Mouse (Mus musculus): ENCODE results near the gene Rogdi. TPM values are rescaled to one million over a fixed set of nuclear protein-coding genes. Genes with fewer than 3 reads are reported as not detected.

Rogdi gene
- total RNA-seq, 4 experiments from 2014 or later, result 160 to 204 (median 189) TPM

DNA sequence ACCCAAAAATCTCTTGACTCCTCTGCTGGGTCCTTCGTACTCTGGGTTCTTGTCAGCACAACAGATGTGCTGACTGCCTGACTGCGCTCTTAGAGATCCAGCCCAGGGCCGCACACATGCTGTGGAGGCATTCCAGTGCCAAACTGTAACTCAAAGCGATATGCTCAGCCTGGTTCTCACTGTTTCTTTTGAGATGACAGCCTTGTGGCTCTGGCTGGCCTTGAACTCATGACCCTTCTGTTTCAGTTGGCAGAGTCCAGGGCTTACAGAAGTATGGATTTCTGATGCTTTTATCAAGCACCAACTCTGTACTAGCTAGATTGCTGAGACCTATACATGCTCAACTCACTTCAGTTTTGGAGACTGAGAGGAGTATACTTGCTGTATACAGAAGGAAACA lies 20.1 kb downstream of the Rogdi start:
- no peak for DNase-seq (ENCODE audit: low spot score in 2 of 2)

GRCm38 (mm10) chr16:4984717-4985116 lies 28.6 kb downstream of the Rogdi start:
- DNase-seq (ENCODE audit: low spot score in 2 of 2), result no peak

DNA sequence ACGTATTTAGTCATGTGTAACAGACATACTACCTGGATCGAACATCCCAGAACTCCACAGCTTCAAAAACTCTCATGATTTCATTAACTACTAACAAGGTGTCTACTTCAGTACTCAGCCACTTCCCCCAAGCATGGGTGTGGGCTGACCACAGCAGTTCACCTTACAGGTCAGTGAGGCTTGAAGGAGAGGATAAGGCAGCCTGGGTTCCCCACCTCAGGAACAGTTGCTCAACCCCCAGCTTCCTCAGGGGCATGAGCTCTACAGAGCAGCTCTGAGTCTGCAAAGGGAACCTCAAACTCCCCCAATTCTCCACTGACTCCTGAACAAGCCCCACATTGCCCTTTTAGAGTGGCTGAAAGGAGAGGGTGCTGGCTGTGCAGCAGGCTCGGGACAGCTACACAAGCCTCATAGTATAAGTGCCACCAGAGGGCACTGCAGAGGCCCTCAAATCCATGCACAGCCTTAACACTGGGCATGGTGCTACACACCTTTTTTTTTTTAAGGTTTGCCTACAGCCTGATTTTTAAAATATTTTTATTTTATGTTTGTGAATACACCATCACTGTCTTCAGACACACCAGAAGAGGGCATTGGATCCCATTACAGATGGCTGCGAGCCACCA lies 33.5 kb downstream of the Rogdi start:
- DNase-seq (ENCODE audit: low spot score in 2 of 2), result no peak

DNA sequence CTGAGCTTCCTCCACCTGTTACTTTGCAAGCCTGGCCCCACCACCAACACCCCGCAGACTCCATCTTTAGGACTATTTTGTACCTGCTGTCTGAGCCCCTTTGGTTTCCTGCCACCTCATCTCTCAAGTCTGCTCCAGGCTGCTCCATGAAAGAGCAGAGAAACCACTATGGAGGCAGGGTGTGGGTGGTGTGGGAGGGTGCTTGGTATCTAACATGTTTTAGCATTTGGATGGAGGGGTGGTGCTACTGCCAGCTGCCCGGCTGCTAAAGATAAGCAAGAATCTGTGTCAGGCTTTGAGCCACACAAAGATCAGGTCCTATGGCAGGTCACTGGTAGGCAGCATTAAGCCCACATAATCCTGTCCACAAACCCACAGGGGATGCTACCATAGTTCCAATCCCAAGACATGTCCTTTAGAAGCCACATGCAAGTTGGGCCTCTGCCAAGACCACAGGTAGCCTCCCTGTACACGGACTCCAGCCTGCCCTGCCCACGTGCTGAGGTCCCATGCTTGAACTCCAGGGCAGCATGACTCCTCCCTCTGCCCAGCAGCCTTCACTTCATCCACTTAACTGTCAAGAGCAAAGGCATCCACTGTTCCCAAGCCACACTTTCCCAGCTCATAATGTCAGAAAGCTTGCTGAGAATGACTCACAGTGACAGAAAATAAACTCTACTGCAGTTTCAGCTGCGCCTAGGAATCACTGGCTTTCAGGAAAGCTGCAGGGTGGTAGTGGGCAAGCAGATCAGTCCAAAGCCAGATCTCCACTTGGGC lies 34.9 kb downstream of the Rogdi start:
- no peak for DNase-seq (ENCODE audit: low spot score in 2 of 2)

- DNase-seq (ENCODE audit: low spot score in 2 of 2), result no peak
These were observed 37.2 kb downstream of the Rogdi start for GRCm38 (mm10) chr16:4976180-4976579.

GRCm38 (mm10) chr16:4974521-4974920 lies 38.8 kb downstream of the Rogdi start:
- DNase-seq (ENCODE audit: low spot score in 2 of 2), result no peak

DNA sequence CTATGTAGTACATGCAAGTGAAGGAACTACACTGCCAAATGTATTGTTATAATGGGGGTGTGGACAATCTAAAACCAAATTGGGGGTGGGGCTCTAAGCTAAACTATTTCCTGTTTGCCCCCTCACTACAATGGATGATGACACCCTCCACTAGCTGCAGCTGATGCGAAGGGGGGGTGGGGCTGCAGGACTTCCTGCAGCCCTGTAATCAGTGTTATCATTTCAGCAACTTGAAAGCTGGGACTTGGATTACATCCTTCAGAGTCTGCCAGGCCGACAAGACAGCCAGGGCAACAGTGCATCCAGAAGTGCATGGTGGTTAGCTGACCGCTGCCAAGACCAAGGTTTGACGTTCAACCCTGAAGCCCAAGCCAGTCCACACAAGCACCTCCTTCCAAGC lies 41.7 kb downstream of the Rogdi start:
- DNase-seq (ENCODE audit: low spot score in 2 of 2), result no peak

DNA sequence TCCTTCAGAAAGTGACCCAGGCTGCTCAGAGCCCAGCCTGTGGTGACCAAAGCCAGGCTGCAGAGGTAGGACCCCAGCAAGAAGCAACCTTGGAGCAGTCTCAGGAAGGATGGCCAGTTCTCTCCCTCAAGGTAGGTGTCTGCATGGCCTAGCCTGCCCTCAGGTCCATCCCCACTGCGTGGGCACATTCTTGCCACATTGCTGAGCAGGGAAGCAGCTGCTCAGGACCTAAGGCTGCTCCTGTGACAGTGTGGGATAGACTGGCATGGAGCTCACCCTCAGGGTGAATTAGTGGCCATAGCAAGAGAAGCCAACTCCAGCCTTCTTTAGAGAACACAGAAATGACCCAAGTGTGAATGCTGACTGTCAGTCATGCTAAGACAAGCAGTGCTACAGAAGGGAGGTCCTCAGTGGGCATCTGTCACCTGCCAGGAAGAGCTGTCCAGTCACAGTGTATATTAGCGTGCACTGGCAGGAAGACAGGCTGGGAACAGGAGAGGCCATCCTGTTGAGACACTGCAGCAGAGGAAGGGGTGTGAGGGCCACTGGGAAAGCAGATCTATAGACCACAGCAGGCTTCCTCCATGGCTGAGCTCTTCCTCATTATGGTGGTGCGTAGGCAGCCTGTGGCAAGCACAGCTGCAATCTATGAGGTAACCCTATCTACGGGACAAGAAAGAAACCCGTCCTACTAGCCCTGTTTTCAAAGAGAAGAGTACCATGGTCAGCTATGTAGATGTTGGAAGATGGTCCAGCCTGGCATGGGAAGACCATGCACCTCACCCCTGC lies 44.1 kb downstream of the Rogdi start:
- no peak for DNase-seq (ENCODE audit: low spot score in 2 of 2)

DNA sequence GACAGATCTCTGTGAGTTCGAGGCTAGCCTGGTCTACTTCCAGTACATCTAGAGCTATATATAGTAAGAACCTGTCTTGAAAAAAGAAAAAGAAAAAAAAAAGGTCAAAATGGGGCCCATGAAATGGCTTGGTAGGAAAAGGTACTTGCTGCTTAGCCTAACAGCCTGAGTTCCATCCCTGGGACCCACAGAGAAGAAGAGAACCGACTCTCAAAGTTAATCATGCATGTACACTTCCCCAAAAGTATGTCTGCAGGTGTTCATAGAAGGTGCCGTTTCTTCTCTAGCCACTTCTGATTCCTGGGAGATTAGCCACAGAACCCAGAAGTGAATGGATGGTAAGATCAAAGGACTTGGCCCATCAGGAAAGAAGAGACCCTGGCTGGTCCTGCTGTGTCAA lies 44.9 kb downstream of the Rogdi start:
- DNase-seq (ENCODE audit: low spot score in 2 of 2), result no peak

DNA sequence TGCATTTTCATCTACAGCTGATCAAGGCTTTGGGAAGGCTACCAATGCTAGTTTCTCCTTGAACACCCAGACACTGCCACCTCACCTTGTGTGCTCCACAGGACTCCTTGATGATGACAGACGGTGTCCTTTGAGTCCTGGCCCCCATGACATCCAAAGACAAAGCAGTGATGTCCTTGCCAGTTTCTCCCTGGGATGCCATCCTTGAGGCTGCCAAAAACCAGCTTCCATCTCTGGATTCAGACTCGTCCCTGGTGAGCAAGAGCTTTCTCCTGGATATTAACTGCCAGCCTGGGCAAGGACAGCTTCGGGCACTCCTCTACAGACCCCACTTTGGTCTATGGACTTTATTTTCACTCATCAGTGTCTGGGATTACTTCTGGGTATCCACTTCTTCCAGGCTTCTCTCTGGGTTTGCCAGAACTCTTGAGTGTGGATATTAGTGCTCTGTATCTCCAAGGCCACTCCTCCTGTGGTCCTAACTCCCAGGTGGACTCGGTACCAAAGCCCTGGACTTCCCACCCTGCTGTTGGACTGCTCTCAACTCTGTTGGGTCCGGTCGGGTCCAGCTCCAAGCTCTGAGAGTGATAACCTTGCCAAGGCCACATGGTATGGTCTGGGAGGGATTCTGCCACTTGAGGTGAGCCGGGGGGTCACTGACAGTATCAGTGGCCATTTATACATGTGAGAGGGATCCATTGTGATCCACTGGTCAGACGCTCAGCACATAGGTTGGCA lies 47.8 kb downstream of the Rogdi start:
- DNase-seq (ENCODE audit: low spot score in 2 of 2), result no peak

GRCm38 (mm10) chr16:4964731-4965391 lies 48.5 kb downstream of the Rogdi start:
- no peak for DNase-seq (ENCODE audit: low spot score in 2 of 2)

DNA sequence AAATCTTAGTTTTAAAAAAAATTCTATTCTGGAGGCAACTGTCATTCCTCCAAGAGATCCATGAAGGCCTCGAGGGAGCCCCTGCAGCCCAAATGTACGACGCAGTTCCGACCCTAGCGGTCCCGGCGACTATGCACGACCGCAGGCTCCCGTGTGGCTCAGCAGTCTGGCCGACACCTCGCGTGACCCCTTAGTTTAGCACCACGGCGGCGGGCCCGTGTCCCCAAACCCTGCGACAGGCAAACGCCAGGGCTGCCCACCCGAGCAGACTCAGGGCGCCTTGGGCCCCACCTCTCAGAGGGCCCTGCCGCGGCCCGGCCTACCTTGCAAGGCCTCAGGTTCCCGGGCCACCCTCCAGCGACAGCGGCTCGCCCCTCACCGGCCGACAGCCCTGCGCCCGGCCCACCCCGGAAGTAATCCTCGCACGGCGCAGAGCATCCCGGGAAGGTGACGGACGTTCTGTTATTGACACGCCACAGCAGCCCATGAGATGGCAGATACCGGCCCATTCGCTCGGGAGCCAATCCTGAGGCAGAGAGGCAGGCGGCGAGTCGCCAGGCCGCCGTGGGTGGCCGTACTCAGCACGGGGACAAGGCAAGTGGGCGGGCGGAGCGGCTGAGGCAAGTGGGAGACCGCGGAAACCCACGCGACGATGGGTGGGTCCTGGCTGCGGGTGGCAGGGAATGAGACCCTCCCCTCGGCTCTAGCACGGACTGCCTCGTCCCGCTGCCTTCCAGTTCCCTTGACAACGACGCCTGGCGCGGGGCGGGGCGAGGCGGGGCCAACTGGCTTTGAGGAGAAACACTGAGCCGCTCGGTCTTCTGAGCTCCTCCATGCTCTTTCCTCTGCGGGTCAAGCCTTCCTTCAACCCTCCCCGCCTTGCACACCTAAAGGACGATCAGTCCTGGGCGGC lies 49.3 kb downstream of the Rogdi start, which contains the start of gene Anks3:
TSS of gene Anks3 (minus strand) at position 409 of the 913 bp plus-strand sequence.
- peak; percentile 96 to 100 for DNase-seq (ENCODE audit: low spot score in 2 of 2)

DNA sequence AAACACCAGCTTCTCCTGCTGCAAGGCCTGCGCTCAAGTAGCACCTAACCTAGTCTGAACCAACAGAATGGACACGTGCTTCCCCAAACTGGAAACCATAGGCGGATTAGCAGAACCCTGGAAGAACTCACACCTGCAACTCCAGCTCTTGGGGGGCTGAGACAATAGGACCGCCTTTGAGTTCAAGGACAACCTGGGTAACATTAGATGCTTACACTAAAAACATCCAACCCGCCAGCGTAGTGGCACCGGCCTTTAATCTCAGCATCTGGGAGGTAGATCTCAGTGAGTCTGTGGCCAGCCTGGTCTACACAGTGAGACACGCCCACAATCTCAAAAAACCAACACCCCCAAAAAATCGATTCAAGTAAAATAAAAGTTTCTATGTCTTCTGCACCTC lies 50.0 kb downstream of the Rogdi start:
- DNase-seq (ENCODE audit: low spot score in 2 of 2), result no peak

GRCm38 (mm10) chr16:4960260-4960659 lies 53.1 kb downstream of the Rogdi start:
- DNase-seq (ENCODE audit: low spot score in 2 of 2), result no peak

Other genes starting within 250 kb of the Rogdi start
- gene Cdip1, start 223.3 kb downstream of the Rogdi start, total RNA-seq (2022), result 100 to 1,000 TPM; 195 to 206 (median 203) TPM
- gene 4930562C15Rik, start 178.1 kb downstream of the Rogdi start, total RNA-seq (2022), result not detected
- 10 to 100 TPM; 74.5 to 92.0 (median 80.8) TPM for gene Ubald1, start 133.2 kb downstream of the Rogdi start, total RNA-seq (2022)
- gene Mgrn1, start 127.3 kb downstream of the Rogdi start, total RNA-seq (2022), result 100 to 1,000 TPM; 210 to 220 (median 214) TPM
- gene Nudt16l1, start 74.8 kb downstream of the Rogdi start, total RNA-seq (2022), result 10 to 100 TPM; 65.1 to 79.3 (median 69.9) TPM
- gene Anks3, start 49.3 kb downstream of the Rogdi start, total RNA-seq (2022), result 10 to 100 TPM; 48.8 to 58.9 (median 56.3) TPM
- not detected for gene Sept12, start 15.7 kb downstream of the Rogdi start, total RNA-seq (2022)
- gene Smim22, start 6.3 kb downstream of the Rogdi start, total RNA-seq (2022), result not detected
- 100 to 1,000 TPM; 139 to 152 (median 147) TPM for gene Glyr1, start 36.3 kb upstream of the Rogdi start, total RNA-seq (2022)
- 10 to 100 TPM; 36.4 to 42.8 (median 40.3) TPM for gene Ubn1, start 36.5 kb upstream of the Rogdi start, total RNA-seq (2022)
- 1 to 10 TPM; 1.7 to 3.0 (median 1.9) TPM for gene Ppl, start 118.9 kb upstream of the Rogdi start, total RNA-seq (2022)
- gene Sec14l5, start 133.6 kb upstream of the Rogdi start, total RNA-seq (2022), result 10 to 100 TPM in 1 of 4 experiments, 1 to 10 TPM in 3; 8.5 to 11.0 (median 8.9) TPM
- 10 to 100 TPM; 11.3 to 16.3 (median 15.5) TPM for gene Nagpa, start 190.5 kb upstream of the Rogdi start, total RNA-seq (2022)
- 1 to 10 TPM; 4.1 to 5.7 (median 4.7) TPM for gene AU021092, start 208.7 kb upstream of the Rogdi start, total RNA-seq (2022)
- 10 to 100 TPM; 26.4 to 34.8 (median 30.6) TPM for gene Alg1, start 220.1 kb upstream of the Rogdi start, total RNA-seq (2022)
- gene Eef2kmt, start 242.4 kb upstream of the Rogdi start, total RNA-seq (2022), result 1 to 10 TPM; 3.8 to 6.8 (median 5.6) TPM

All from left cerebral cortex, adult 8-10 months (tissue).